Mouse (Mus musculus): ENCODE measurements around the gene Camkmt. TPM values are rescaled to one million over a fixed set of nuclear protein-coding genes. Genes with fewer than 3 reads are reported as not detected.

The Camkmt gene
- polyA plus RNA-seq, 1 experiment = 4.8 TPM

DNA sequence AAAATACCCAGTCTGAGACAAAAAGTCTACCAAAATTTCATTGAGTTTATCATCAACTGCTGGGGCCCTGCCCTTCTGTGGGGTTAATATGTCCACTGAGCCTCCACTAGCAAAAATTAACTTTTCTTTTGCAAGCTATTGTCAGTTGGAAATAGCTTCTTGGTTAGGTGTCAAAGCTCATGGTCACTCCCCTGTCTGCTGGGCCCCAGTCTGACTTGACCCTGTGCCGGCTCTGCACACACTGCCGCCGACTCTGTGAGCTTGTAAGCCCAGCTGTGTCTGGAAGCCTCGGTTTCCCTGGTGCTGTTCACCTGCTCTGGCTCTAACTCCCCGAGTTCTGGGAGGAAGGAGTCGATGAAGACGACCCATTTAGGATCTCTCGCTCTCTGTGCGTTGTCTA is 265.0 kb downstream of the Camkmt start:
- no peak overlapping the region for H3K27ac ChIP-seq (ENCODE audit: control insufficient read depth, insufficient read depth, low read depth, low read length)
- no peaks in the 10 kb centered on the region for H3K27me3 ChIP-seq (ENCODE audit: control insufficient read depth, insufficient read depth, low read length)
- no peak overlapping the region for H3K4me3 ChIP-seq (ENCODE audit: control insufficient read depth, low read depth, low read length)
- no peaks in the 10 kb centered on the region for H3K4me1 ChIP-seq (ENCODE audit: control insufficient read depth, insufficient read depth, low read length)
- no peaks in the 10 kb centered on the region for H3K36me3 ChIP-seq (ENCODE audit: control insufficient read depth, insufficient read depth, low read length)
- TF ChIP-seq CTCF (IDR thresholded peaks at IDR 0.05; ENCODE audit: control insufficient read depth, insufficient read depth, insufficient replicate concordance, low read depth, low read length) (no peak), POLR2A (IDR thresholded peaks at IDR 0.05; ENCODE audit: control insufficient read depth, low read depth, low read length) (no peak)

DNA sequence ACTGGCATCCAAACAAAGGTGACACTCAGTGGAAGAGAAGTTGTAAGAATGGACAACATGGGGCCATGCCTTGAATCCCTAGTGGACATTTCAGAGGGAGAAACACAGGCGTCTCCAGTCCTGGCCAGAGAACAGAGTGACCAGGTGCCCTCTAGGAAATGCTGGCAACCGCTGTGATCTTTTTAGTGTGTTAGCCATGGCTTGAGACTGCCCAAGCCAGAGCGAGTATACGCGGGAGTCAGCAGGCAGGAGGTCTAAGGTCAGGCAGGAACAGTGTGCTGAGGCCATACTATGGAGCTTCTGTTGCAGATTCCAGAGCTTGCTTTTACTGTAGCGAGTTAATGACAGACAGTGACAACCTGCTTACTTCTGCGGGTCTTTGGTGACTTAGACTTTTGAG is 270.7 kb downstream of the Camkmt start:
- no peak overlapping the region for H3K27ac ChIP-seq (ENCODE audit: control insufficient read depth, insufficient read depth, low read depth, low read length)
- TF ChIP-seq POLR2A (IDR thresholded peaks at IDR 0.05; ENCODE audit: control insufficient read depth, low read depth, low read length) (no peak), CTCF (IDR thresholded peaks at IDR 0.05; ENCODE audit: control insufficient read depth, insufficient read depth, insufficient replicate concordance, low read depth, low read length) (no peak)
- no peaks in the 10 kb centered on the region for H3K27me3 ChIP-seq (ENCODE audit: control insufficient read depth, insufficient read depth, low read length)
- no peaks in the 10 kb centered on the region for H3K36me3 ChIP-seq (ENCODE audit: control insufficient read depth, insufficient read depth, low read length)
- no peaks in the 10 kb centered on the region for H3K4me1 ChIP-seq (ENCODE audit: control insufficient read depth, insufficient read depth, low read length)
- H3K4me3 ChIP-seq (ENCODE audit: control insufficient read depth, low read depth, low read length) = no peak overlapping the region

- no peak overlapping the region for H3K4me3 ChIP-seq (ENCODE audit: control insufficient read depth, low read depth, low read length)
- no peaks in the 10 kb centered on the region for H3K27me3 ChIP-seq (ENCODE audit: control insufficient read depth, insufficient read depth, low read length)
- no peaks in the 10 kb centered on the region for H3K4me1 ChIP-seq (ENCODE audit: control insufficient read depth, insufficient read depth, low read length)
- no peak overlapping the region for H3K27ac ChIP-seq (ENCODE audit: control insufficient read depth, insufficient read depth, low read depth, low read length)
- TF ChIP-seq CTCF (IDR thresholded peaks at IDR 0.05; ENCODE audit: control insufficient read depth, insufficient read depth, insufficient replicate concordance, low read depth, low read length) = no peak
- no peak for TF ChIP-seq POLR2A (IDR thresholded peaks at IDR 0.05; ENCODE audit: control insufficient read depth, low read depth, low read length)
- no peaks in the 10 kb centered on the region for H3K36me3 ChIP-seq (ENCODE audit: control insufficient read depth, insufficient read depth, low read length)
Measured at GRCm38 (mm10) chr17:85367319-85367718, 277.0 kb downstream of the Camkmt start.

- Histone ChIP-seq H3K27ac (ENCODE audit: control insufficient read depth, insufficient read depth, low read depth, low read length) (no peak overlapping the region), H3K27me3 (ENCODE audit: control insufficient read depth, insufficient read depth, low read length) (no peaks in the 10 kb centered on the region), H3K36me3 (ENCODE audit: control insufficient read depth, insufficient read depth, low read length) (no peaks in the 10 kb centered on the region)
Measured at GRCm38 (mm10) chr17:85368776-85369175, 278.4 kb downstream of the Camkmt start.

DNA sequence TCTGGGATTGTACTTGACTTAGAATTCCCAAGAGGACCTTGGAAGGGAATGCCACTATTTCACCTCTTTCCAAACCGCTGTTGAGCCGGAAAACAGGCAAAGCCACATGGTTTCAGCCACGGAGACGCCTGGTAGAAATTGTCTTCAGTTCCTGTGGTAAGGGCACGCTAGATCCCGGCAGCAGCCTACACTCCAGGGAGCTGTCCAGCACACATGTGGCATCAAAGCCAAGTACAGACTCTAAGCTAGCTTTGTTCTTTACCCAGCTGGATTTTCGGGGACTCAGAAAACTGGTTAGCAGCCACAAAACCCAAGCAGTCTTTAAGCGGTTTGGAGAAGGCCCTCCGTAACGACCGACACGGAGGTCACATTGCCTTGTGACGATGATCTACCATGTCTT is 281.7 kb downstream of the Camkmt start:
- no peak overlapping the region for H3K4me3 ChIP-seq (ENCODE audit: control insufficient read depth, low read depth, low read length)
- H3K4me1 ChIP-seq (ENCODE audit: control insufficient read depth, insufficient read depth, low read length) = no peaks in the 10 kb centered on the region
- H3K27me3 ChIP-seq (ENCODE audit: control insufficient read depth, insufficient read depth, low read length) = no peaks in the 10 kb centered on the region
- TF ChIP-seq CTCF (IDR thresholded peaks at IDR 0.05; ENCODE audit: control insufficient read depth, insufficient read depth, insufficient replicate concordance, low read depth, low read length) (no peak), POLR2A (IDR thresholded peaks at IDR 0.05; ENCODE audit: control insufficient read depth, low read depth, low read length) (no peak)
- H3K36me3 ChIP-seq (ENCODE audit: control insufficient read depth, insufficient read depth, low read length) = no peaks in the 10 kb centered on the region
- H3K27ac ChIP-seq (ENCODE audit: control insufficient read depth, insufficient read depth, low read depth, low read length) = no peak overlapping the region

More at GRCm38 (mm10) chr17:85368776-85369175, 278.4 kb downstream of the Camkmt start:
- Histone ChIP-seq H3K4me1 (ENCODE audit: control insufficient read depth, insufficient read depth, low read length) (no peaks in the 10 kb centered on the region), H3K4me3 (ENCODE audit: control insufficient read depth, low read depth, low read length) (no peak overlapping the region)
- TF ChIP-seq POLR2A (IDR thresholded peaks at IDR 0.05; ENCODE audit: control insufficient read depth, low read depth, low read length) (no peak), CTCF (IDR thresholded peaks at IDR 0.05; ENCODE audit: control insufficient read depth, insufficient read depth, insufficient replicate concordance, low read depth, low read length) (no peak)

DNA sequence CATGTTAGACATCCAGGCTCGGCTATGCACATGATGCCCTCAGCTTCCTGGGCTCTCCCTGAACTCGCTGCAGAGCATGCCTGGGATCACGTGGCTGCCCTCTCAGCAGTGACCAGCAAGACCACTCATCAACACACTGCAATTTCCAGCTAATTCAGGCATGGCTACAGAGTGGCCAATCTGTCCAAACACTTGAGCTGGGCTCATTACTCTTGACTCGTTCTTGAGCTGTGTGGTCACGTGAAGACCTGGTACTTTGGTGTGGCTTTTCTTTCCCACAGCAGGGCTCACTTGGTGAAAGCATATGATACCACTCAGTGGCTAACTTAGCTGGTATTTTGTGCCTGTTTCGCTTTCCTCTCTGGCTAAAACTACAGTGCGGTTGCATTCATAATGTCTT is 282.2 kb downstream of the Camkmt start:
- no peak for TF ChIP-seq CTCF (IDR thresholded peaks at IDR 0.05; ENCODE audit: control insufficient read depth, insufficient read depth, insufficient replicate concordance, low read depth, low read length)
- no peak for TF ChIP-seq POLR2A (IDR thresholded peaks at IDR 0.05; ENCODE audit: control insufficient read depth, low read depth, low read length)
- no peak overlapping the region for H3K27ac ChIP-seq (ENCODE audit: control insufficient read depth, insufficient read depth, low read depth, low read length)

GRCm38 (mm10) chr17:85374100-85374833 is 283.9 kb downstream of the Camkmt start:
- TF ChIP-seq POLR2A (IDR thresholded peaks at IDR 0.05; ENCODE audit: control insufficient read depth, low read depth, low read length) (no peak), CTCF (IDR thresholded peaks at IDR 0.05; ENCODE audit: control insufficient read depth, insufficient read depth, insufficient replicate concordance, low read depth, low read length) (no peak)
- H3K36me3 ChIP-seq (ENCODE audit: control insufficient read depth, insufficient read depth, low read length) = no peaks in the 10 kb centered on the region
- H3K27ac ChIP-seq (ENCODE audit: control insufficient read depth, insufficient read depth, low read depth, low read length) = no peak overlapping the region
- no peak overlapping the region for H3K4me3 ChIP-seq (ENCODE audit: control insufficient read depth, low read depth, low read length)
- no peaks in the 10 kb centered on the region for H3K27me3 ChIP-seq (ENCODE audit: control insufficient read depth, insufficient read depth, low read length)
- H3K4me1 ChIP-seq (ENCODE audit: control insufficient read depth, insufficient read depth, low read length) = no peaks in the 10 kb centered on the region; the same call in 1 of the 2 replicates

More for the DNA sequence above, 282.2 kb downstream of the Camkmt start:
- no peaks in the 10 kb centered on the region for H3K4me1 ChIP-seq (ENCODE audit: control insufficient read depth, insufficient read depth, low read length)
- H3K27me3 ChIP-seq (ENCODE audit: control insufficient read depth, insufficient read depth, low read length) = no peaks in the 10 kb centered on the region
- H3K4me3 ChIP-seq (ENCODE audit: control insufficient read depth, low read depth, low read length) = no peak overlapping the region
- H3K36me3 ChIP-seq (ENCODE audit: control insufficient read depth, insufficient read depth, low read length) = no peaks in the 10 kb centered on the region
